Mouse (Mus musculus): Measurements from ENCODE around the gene Mrps16.

Mrps16 gene

DNA sequence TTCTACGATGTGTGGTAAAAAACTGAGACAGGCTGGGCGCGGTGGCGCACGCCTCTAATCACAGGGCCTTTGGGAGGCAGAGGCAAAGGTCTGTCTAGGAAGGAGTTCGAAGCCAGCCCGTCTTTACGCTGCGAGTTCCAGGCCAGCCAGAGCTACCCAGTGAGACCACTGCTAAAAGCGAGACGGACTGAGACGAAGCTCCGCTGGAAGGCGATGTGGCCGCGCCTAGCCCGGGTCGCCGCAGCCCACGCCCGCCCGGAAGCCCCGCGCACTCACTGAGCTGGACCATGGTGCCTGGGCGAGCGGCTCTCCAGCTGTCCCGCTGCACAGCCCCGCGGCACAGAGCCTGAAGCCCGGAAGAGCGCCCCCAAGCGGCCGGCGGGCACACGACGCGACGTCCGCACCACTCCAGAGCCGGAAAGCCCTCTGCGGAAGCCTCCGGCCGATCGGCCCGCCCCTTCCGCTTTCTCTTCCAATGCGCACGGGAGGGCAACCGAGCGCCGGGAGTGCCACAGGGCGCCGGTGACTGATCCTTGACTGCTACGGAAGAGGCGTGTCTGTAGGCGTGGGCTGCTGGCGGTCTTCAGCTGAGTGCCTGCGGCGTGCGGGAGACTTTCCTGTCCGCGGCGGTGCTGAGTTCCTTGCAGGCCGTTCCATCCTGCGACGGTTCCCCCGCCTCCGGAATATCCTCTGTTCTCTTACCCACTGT, at the start of gene Mrps16:
Gene Mrps16, minus strand, starts transcription at position 430 of the 709 bp plus-strand sequence.
- in situ Hi-C loops (cut with MboI; ENCODE audit: unreplicated experiment in 2 of 2), result no loop called here

DNA sequence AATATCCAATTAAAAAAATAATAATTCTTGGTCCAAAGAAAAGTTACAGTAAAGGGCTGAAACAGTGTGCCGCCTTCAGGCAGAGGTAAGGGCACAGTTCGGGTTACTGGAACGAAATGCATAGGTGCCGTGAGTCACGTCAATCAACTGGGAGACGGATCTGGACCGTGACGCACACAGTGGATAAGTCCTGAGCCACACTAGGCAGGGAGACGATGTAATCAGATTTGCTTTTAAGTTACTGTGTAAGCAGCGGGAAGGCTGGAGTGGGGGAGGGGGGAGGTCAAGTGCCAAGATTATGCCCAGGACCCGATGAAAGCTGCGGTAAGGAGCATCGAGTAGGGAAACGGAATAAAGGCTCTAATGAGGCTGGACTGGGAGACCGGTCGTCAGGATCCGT, 48.8 kb upstream of the Mrps16 start:
- in situ Hi-C loops (cut with MboI; ENCODE audit: unreplicated experiment in 2 of 2), result loop anchor here in 1 of 2 experiments (25.0 kb wide), 1 partner anchor 330 kb away; no protein-coding TSS in a partner anchor

DNA sequence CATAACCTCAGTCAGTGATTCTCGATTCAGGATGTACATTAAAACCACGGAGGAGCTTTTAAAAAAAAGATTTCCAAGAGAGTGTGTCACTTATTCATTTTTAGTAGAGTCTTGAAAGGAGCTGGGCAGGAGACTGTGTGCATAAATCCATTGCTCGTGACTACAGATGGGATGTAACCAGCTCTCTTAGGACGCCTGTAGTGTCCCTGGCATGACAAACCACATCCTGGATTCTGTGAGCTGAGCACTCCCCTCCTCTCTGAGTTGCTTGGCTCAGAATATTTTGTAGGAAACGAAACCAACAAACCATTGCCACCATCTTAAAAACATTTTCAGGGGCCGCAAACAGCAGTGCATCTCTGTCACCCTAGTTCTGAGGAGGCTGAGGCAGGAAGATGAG, 43.5 kb upstream of the Mrps16 start:
- in situ Hi-C loops (cut with MboI; ENCODE audit: unreplicated experiment in 2 of 2), result loop anchor here in 1 of 2 experiments (25.0 kb wide), 1 partner anchor 325 kb away; no protein-coding TSS in a partner anchor

DNA sequence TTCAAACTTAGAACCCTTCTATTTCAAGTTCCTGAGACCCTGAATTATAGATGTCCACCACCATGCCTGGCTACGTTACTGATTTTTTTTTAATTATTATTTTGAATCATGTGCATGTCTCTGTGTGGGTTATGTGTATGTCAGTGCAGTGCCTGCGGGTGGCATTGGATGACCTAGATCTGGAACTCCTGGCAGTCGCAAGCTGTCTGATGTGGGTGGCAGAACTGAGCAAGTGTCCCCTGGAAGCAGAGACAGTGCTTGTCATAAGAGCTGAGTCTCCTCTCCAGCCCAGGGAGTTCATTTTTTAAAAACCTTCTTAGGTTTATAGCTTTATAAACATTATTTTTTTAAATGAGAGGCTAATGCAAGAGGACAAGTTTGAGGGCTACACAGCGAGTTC, 39.0 kb upstream of the Mrps16 start:
- in situ Hi-C loops (cut with MboI; ENCODE audit: unreplicated experiment in 2 of 2), result loop anchor here in 1 of 2 experiments (25.0 kb wide), 1 partner anchor 320 kb away; no protein-coding TSS in a partner anchor

DNA sequence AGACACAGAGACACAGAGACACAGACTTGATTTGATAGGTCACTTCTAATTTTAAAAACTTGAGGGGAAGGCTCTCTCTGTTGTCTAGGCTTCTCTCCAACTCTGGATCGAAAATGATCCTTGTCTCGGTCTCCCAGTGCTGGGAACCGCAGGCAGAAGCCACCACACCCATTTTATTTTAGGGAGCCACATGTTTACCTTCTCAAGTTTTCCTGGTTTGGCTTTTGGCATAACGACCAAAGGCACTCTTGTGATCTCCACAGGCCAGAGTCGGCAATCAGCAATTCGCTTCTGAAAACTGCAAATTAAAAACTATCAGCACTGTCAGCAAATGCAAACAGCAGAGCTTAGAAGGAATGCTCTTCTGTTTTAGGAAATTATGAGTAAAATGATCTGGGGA, 38.3 kb upstream of the Mrps16 start:
- in situ Hi-C loops (cut with MboI; ENCODE audit: unreplicated experiment in 2 of 2), result loop anchor here in 1 of 2 experiments (25.0 kb wide), 1 partner anchor 319 kb away; no protein-coding TSS in a partner anchor

DNA sequence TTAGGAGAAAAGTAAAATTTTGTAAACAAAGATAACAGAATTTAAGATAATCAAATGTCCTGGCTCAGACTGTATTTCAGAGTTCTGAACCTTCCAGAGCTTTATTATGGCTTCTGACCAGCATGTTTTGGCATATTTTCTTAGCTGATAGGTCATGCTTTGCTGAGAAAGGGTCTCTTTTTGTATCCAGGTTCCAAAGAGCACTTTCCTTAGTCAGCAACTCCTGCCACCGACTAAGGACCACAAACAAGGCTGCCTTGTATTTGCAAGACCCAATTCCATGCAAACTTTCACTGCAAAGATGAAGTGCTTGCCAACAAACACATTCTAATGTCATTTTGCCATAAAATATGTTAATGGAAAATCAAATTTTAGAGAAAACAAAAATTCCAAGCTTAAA, 36.4 kb upstream of the Mrps16 start:
- in situ Hi-C loops (cut with MboI; ENCODE audit: unreplicated experiment in 2 of 2), result loop anchor here in 1 of 2 experiments (25.0 kb wide), 1 partner anchor 318 kb away; no protein-coding TSS in a partner anchor

DNA sequence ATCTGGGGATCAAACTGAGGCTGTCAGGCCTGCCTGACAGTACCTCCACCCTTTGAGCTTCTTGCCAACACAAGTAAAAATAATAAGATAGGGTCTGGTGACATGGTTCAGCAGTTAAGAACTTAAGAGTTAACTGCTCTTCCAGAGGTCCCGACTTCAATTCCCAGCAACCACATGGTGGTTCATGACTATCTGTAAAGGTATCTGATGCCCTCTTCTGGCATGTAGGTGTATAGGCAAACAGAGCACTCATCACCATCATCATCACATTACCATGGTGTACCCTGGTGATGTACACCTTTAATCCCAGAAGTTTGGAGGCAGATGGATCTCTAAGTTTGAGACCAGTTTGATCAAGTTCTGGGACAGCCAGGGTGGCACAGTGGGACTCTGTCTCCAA, 35.2 kb upstream of the Mrps16 start:
- in situ Hi-C loops (cut with MboI; ENCODE audit: unreplicated experiment in 2 of 2), result loop anchor here in 1 of 2 experiments (25.0 kb wide), 1 partner anchor 316 kb away; no protein-coding TSS in a partner anchor

DNA sequence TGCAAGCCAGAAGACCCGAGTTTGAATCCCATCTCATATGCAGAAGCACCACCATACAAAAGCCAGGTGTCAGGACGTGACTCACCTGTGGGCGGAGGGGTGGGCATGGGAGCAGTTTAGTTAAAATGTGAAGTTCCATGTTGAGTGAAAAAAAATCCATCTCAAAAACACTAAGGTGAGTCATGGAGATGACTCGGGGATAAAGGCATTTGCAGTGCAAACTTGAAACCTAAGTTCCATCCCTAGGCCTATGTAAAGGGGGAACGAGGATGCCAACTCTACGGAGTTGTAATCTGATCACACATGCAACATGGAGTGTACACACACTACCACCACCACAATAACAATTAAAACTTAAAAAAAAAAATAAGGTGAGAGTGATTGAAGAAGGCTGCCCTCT, 29.6 kb upstream of the Mrps16 start:
- in situ Hi-C loops (cut with MboI; ENCODE audit: unreplicated experiment in 2 of 2), result no loop called here

DNA sequence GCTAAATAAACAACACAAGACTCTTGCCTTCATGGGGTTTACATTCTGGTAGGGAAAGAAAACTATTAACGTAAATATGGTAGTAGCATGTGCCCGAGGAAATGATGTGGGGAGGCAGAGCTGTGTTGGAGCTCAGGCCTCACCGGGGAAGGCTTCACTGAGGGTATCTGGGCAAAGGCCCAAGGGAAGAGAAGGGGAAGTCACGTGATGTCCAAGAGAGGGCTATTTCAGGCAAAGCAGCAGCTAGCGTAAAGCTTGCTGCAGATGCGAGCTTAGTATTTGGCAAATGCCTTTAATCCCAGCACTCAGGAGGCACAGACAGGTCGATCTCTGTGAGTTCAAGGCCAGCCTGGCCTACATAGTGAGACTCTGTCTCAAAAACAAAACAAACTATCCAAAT, 28.8 kb upstream of the Mrps16 start:
- in situ Hi-C loops (cut with MboI; ENCODE audit: unreplicated experiment in 2 of 2), result no loop called here

DNA sequence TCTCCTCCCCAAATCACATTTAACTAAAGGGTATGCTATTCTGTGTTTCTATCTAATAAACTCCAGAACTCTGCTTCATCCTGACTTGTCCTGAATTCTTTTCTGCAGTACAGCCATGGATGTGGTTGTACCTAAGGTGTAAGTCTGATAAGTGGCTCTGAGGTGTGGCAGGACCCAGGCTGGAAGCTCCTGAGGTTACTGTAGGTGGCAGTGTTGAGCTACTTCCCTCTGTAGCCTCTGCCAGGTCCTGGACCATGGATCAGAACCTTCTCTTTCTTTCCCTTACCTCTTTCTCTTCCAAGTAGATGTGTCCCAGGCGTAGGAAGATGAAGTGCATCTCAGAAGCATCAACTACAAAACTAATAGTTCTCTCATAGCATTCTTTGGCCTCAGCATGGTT, 6.6 kb upstream of the Mrps16 start:
- in situ Hi-C loops (cut with MboI; ENCODE audit: unreplicated experiment in 2 of 2), result loop anchor here (5.0 to 10.0 kb wide), 2 partner anchors 165 to 257 kb away; partner anchors contain the start of gene Myoz1 (in 2 of the 2)

DNA sequence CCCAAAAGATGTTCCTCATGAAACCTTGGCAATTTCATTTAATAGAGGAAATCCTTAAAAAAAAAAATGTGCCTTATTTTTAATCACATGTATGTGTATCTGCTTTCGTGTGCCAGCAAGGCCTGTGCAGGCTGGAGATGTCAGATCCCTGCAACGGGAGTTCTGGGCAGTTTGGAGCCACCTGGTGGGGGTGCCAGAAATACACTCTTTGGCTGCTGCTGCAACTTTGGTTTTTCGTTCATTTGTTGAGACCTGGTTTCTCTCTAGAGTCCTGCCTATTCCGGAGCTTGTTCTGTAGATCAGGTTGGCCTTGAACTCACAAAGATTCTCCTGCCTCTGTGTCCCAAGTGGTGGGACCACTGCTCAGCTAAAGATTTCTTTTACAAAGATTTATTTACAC, 5.4 kb upstream of the Mrps16 start:
- in situ Hi-C loops (cut with MboI; ENCODE audit: unreplicated experiment in 2 of 2), result loop anchor here (5.0 kb wide), 2 partner anchors 52 to 168 kb away; partner anchors contain the start of genes Ecd (in 2 of the 2) and Fam149b (in 2 of the 2)

DNA sequence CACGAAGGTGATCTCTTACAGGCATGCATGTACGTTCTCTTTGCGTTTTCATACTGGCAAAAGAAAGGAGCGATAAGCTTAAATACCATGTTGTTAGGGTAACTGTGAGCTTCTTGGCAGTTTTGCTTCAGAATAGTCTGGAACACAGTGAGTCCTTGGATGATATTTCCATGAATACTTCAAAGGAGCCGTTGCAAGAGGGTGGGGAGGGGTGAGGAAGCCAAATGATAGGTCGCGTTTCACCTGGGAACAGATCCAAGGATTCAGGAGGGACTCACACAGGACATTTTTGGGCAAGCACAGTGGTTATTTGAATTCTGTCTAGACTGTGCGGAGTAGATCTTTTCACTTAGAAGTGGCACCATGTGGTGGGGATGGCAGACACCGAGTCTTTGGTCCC, 3.8 kb upstream of the Mrps16 start:
- in situ Hi-C loops (cut with MboI; ENCODE audit: unreplicated experiment in 2 of 2), result loop anchor here (5.0 kb wide), 2 partner anchors 50 to 170 kb away; partner anchors contain the start of genes Ecd (in 2 of the 2) and Fam149b (in 2 of the 2)

DNA sequence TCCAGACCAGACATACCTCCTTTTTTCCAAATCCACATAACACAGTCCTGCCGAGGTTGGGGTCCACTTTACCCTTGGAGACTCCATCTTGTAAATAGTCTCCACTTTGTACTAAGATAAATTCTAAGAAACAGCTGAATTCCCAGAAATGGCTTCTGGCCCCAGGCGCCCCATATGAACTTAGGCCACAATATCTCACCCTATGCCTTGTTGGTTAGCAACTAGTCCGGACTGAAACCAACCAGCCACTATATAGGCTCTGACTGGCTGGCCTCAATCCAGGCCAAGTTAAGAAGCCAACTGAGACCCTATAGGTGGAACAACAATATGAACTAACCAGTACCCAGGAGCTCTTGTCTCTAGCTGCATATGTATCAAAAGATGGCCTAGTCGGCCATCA, 1.1 kb downstream of the Mrps16 start:
- in situ Hi-C loops (cut with MboI; ENCODE audit: unreplicated experiment in 2 of 2), result no loop called here

DNA sequence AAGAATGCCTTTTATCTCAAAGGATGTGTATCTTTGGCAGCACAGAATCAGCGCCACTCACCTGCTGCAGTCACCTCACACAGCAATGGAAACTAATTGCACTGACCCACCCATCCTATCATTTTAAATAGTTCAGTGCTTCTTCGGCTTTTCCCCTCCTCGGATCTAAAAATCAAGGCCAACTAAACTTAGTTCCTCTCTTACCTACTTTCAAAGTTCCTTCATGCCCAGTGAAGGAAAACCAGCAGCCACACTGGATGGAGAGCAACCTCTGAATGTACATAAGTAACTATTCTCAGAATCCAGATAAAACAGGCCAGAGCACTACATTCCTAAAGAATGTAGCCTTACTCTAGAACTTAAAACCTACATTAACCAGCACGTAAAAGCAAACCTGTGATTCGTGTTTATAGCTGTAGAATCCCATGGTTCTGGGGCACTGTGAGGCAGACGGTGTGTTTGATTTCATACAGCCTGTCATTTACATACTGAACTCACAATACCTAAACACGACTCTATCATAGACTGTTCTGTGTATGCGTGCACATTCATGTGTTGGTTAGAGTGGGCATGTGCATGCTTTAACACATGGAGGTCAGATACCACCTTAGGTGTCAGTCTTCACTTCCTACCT, 3.9 kb downstream of the Mrps16 start:
- in situ Hi-C loops (cut with MboI; ENCODE audit: unreplicated experiment in 2 of 2), result no loop called here

DNA sequence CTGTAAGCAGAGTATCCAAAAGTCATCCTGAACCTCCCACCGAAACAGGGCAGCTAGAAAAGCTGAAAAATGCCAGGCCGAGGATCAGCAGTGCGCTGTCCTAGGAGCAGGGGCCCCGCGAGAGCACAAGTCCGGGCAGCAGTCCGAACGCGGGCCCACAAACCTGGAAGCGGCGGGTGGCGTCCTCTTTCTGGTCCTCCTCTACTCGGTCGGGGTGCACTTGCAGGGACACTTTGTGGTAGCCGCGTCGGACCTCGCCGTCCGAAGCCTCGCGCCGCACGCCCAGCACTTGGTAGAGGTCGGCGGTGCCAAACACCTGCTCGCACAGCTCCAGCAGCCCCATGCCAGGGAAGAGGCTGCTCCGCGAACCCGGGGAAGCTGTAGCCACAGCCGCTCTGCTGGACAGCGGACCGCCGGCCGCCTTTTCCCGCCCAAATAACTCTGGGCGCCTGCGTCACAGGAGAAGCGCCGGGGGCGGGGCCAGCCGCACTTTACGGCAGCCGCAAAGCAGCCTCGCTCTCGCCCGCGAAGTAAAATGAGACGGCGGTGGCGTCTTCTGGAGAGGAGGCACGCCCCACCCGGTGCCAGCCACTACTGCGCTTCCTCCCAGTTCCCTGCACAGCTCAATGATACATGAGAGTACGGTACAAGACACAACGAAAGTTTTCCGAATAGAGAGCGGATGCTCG, 4.8 kb downstream of the Mrps16 start, which contains the start of gene Dnajc9:
Gene Dnajc9, minus strand, starts transcription at position 470 of the 689 bp plus-strand sequence.
- in situ Hi-C loops (cut with MboI; ENCODE audit: unreplicated experiment in 2 of 2), result no loop called here

DNA sequence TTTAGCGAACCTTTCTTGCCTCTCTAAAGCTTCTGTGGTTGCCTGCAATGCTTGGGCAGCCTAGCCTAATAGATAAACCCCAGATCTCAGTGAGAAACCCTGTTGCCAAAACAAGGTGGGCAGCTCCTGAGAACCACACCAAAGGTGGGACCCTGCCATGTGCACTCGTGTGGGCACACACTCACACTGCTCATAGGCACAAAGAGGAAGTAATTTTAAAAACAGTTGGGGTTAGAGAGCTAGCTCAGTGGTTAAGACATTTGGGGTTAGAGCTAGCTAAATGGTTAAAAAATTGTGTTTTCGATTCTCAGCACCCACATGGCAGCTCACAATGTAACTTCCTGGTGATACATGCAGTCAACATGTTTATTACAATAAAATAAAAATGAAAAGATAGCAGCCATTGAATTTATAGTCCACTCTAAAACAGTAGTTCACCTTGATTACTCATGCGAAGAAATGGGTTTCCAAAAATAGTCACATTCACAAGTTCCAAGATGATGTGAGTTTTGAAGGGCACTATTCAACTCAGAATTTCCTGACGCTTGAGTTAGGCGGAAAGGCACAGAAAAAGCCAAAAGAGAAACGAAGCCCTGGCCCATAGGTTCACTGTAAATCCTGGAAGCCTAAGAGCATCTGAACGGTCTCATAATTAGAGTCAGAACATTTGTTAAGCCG, 13.5 kb downstream of the Mrps16 start:
- in situ Hi-C loops (cut with MboI; ENCODE audit: unreplicated experiment in 2 of 2), result no loop called here

DNA sequence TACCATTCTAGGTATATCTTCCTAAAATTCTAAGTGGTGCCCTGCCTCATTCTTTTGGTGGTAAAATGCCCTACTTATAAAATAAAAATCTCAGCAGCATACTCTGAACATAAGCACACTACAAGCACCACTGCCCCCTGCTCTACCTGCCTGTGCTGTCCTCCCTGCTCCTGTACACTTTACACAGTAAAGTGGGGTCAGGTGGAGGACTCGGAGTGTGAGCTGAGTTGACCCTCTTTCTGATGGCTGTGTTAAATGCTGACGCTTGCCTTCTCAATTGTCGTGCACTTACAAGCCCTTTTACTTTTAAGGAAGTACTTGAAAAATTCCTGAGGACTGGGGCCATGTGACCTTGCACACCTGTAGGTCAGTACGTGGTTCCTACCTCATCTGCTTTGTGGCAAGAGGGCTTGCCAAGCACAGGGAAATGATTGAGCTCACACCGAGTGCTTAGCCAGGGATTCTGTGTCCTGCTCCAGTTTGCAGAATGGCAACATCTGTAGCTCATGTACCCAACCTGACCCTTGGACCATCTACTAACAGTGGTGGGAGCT, 14.3 kb downstream of the Mrps16 start:
- in situ Hi-C loops (cut with MboI; ENCODE audit: unreplicated experiment in 2 of 2), result no loop called here

DNA sequence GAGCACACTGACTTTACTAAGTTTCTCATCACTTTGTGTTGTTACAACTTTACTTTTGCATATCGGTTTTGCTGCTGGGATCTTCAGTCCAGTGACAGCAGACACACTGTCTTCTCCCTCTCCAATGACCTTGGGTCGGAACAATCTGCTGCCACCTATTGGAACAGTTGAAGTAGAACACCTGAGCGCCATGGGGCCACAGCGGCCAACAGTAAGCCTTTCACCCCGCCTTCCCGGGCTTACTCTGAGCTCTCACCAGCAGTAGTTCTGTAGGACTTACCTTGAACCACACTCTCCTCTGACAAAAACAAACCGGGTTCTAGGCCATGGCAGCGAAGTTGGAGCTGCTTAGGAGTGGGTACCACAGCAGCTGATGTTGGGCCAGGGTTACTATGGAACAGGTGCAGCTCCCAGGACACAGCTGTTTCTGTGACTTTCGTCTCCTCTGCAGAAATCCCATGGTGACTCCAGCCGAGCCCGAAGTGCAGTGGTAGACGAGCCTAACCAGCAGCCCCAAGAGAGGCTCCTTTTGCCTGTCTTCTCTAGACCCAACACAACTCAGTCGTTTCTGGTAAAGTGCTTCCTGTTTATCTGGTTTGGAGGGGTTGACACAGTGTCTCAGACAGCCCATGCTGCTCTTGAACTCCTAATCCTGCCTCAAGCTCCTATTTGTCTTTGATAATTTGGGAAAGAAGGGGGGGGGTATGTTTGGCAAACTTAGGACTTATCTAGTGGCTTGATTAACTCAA, 14.9 kb downstream of the Mrps16 start:
- in situ Hi-C loops (cut with MboI; ENCODE audit: unreplicated experiment in 2 of 2), result no loop called here

DNA sequence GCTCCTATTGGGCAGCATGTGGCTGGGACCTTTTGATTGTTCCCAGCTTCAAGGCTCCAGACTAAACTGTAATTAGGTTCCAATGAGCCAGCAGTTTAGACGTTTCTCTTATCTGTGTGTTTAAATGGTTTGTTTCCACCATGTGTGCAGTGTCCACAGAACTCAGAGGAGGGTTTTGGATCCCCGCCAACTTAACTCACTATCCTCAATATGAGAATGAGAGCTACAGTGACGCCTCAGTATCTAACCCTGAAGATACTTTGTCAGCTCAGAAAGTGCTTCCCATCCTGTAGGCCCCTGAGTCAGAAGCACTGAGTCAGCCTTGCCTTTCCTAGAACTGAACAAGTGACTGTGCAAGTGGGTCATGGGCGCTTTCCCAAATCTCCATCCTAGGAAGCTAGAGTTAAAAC, 16.3 kb downstream of the Mrps16 start:
- in situ Hi-C loops (cut with MboI; ENCODE audit: unreplicated experiment in 2 of 2), result no loop called here

All from v-Abl transformed pro-B cells (cell line).